12 mouse cellular contexts compared by ENCODE assay signal in genomic region chr1:71457961-71458360, GRCm38 (mm10). TPM values are rescaled to one million over a fixed set of nuclear protein-coding genes. Genes with fewer than 3 reads are reported as not detected.
A peak's percentile ranks its signal among the peaks of the same experiment; 100 is the strongest.
DNase-seq lines count a peak whose midpoint lies in the region; ATAC-seq lines count a peak whose summit lies in the region.
"Had no signal": no experiment of that assay in that cellular context is flagged by ENCODE, and none has a peak within 500 bp of the region (broad histone marks: within the 10 kb centered on the region; RNA-seq: fewer than 3 reads in every experiment).

No protein-coding gene starts in this region.

- no peak for ATAC-seq in megakaryocyte, adult 5-6 weeks (ENCODE audit: poor library complexity, severe bottlenecking)
- ATAC-seq: Patski had no signal

- peak; percentile 40 to 50 for DNase-seq in cerebellum, postnatal 14 days
- no peak for DNase-seq in cerebellum, adult 8-10 months
- DNase-seq in ovary, adult 18-20 months (ENCODE audit: low spot score) = peak; percentile 33
- DNase-seq in ovary, postnatal 14 days (ENCODE audit: low spot score) = no peak
- DNase-seq in adrenal gland, postnatal 36 days = peak; percentile 38 to 77
- DNase-seq in testis, postnatal 10 days (ENCODE audit: low spot score) = peak; percentile 50
- no peak for DNase-seq in layer of hippocampus, postnatal 36 days
- DNase-seq: kidney, postnatal 10 days; liver; lung, postnatal 10 days had no signal

RNA-seq across cellular contexts. Expression of gene Abca12, which starts 43.3 kb away (rescaled TPM):
- total RNA-seq in adrenal gland, postnatal 36 days (2021) = not detected
- under 1 TPM; 0.15 to 0.28 TPM for total RNA-seq in layer of hippocampus, postnatal 36 days (2021)
- not detected in 2 replicates for total RNA-seq in megakaryocyte, adult 5-6 weeks (2015)
- total RNA-seq in megakaryocyte, adult 5-6 weeks (2017) = not detected in 2 replicates

Comparison
In these comparisons a context has a peak if more than half of its experiments do, and no peak if none do; other contexts are left out.
1. DNase-seq: peak in cerebellum, postnatal 14 days (2 of 2), ovary, adult 18-20 months (single experiment), adrenal gland, postnatal 36 days (2 of 2) and testis, postnatal 10 days (single experiment); none in cerebellum, adult 8-10 months (single experiment), ovary, postnatal 14 days (single experiment) and layer of hippocampus, postnatal 36 days (0 of 2).